Mouse (Mus musculus) cerebellum, postnatal 4 days (tissue): ENCODE measurements at regions not wholly inside any gene's neighbourhood (a gene's known extent, or its start where the extent isn't known, plus 50 kb on each side); places are given as distances from the start of the nearest gene placed in this dataset.

Source experiments
- DNase-seq, 2 experiments: peaks; one replicate each; pipeline ENCODE4 v3.0.0; 2022; ENCODE audit warnings: low spot score in 2 of 2, mixed read lengths in 1 of 2

GRCm38 (mm10) chrY:43772246-43772645 lies 492.0 kb downstream of the Gm21739 start:
- DNase-seq: peak; percentile 0 to 16
